Mouse (Mus musculus) thymus, adult 18-20 months (tissue): ENCODE data around the gene Slc25a54.

Source experiments
- DNase-seq, 2 experiments: peaks; one replicate each; pipeline ENCODE4 v3.0.0; 2022; ENCODE audit warnings: mixed read lengths in 2 of 2

Gene Slc25a54

DNA sequence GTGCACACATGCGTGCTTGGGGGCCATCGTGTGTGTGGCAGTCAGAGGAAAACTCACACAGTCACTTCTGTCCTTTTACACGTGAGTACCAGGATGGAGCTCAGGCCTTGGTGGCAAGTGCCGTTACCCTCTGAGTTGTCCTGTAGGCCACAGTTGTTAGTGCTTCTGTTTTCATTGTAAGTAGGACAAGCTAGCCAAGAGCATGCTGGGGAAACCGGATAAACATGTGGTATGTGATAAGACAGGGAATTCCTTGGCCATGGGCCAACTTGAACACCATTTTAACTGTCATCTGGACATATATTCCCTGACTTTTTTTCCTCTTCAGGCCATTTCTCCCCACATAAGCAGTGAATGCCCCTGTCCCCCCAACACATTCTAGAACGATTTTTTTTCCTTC lies 45.3 kb downstream of the Slc25a54 start:
- DNase-seq: no peak

- DNase-seq: no peak
Observed at GRCm38 (mm10) chr3:109129768-109130167, 49.5 kb downstream of the Slc25a54 start.

- no peak for DNase-seq
Observed at GRCm38 (mm10) chr3:109132966-109133365, 52.7 kb downstream of the Slc25a54 start.

DNA sequence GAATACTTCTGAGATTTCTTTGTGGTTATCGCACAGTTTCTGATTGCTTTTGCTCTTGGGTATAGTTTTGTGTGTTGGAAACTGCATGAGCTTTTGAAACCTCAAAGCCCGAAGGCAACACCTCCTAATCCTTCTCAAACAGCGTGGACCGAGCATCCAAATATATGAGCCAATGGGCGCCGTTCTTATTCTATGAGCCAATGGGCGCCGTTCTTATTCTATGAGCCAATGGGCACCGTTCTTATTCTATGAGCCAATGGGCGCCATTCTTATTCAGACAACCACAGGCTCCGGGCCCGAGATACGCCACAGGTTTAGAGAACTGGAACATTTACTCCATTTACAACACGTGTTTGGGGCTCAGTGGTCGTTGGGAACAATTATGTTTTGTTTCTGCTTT lies 53.8 kb downstream of the Slc25a54 start:
- no peak for DNase-seq

DNA sequence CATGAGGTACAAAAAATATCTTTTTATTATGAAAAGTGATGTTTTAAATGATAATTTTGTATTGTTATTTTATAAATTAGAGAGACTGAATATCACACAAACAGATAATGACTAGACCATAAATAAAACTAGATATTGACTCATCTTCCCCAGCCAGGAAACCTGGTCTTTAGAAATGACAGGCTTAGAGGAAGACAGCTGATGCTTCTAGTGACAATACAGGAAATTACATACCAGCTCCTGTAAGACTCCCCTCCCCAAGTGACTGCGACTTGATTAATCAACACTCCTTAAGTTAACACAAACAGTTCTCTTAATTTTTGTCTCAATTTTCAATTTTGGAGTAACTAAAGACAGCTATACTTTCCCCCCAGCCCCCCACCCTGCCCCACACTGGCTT lies 55.1 kb downstream of the Slc25a54 start:
- DNase-seq: no peak

GRCm38 (mm10) chr3:109152561-109152960 lies 72.3 kb downstream of the Slc25a54 start:
- no peak for DNase-seq

GRCm38 (mm10) chr3:109153410-109153809 lies 73.1 kb downstream of the Slc25a54 start:
- DNase-seq: no peak

GRCm38 (mm10) chr3:109155926-109156669 lies 75.8 kb downstream of the Slc25a54 start:
- no peak for DNase-seq

DNA sequence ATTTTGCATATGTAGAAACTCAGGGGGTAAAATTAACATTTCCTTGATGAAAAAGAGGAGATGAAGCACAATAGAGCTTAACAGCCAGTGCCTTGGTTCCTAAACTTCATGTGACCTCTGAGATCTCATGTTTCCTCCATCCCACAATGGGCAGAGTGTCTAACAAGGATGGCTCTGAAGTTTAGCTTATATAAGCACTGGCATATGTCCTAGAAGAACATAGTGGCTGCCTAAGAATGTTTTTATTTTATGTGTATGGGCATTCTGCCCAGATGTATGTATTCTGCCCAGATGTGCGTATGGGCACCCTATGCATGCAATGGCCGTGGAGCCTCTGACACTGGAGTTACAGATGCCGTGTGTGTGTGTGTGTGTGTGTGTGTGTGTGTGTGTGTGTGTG lies 77.2 kb downstream of the Slc25a54 start:
- no peak for DNase-seq

DNA sequence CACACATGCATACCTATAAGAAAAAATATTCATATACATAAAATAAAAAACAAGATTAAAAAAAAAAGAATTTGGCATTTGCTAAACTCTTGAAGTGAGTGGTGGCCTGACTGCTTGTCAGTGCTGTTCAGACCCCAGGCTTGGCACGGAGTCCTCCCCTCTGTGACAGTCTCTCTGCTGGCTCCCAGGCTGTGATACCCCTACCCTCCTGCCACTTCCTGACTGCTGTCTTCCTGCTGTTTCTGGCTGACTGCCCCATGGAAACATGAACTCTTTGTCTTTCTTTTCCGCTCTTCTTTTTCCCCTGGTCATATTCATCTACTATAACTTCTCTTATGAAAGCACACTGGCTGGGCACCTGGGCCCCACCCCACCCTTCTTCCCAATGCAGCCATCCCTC lies 83.8 kb downstream of the Slc25a54 start:
- DNase-seq: no peak

GRCm38 (mm10) chr3:109164644-109165043 lies 84.4 kb downstream of the Slc25a54 start:
- DNase-seq: no peak

GRCm38 (mm10) chr3:109165214-109165829 lies 85.1 kb downstream of the Slc25a54 start:
- DNase-seq: no peak
